Mouse (Mus musculus) MN1 (cell line): ENCODE data around the gene Zfp804a.

Source experiments
- DNase-seq: peaks from one replicate; pipeline ENCODE4 v3.0.0-alpha.2; 2016; ENCODE audit warnings: low spot score

Gene Zfp804a

DNA sequence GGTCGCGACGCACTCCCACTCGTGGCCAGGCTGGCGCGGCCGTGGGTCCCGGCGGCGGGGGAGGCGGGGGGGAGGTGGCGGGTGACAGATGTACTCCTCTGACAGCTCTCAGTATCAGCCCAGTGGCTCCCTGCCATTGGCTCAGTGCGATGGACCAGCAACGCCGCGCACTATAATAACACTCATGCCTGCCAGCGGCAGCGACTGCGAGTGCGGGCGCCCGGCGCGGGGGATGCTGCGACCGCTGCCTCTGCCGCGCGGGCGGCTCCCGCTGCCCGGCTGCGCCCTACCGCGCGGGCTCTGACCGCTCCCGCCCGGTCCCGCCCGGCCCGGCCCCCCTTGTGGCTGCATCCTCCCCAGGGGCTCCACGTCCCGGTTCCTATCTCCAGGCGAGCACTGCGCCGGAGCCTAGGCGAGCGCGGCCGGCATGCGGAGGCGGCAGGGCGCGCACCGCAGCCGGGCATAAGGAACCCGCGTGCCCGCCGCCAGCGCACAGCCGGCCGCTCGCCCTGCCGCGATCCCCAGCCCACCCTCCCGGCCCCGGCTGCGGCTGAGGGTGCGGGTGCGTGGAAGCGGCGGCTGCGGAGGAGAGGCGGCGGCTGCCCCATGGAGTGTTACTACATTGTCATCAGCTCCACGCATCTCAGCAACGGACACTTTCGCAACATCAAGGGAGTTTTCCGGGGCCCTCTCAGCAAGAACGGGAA, at the start of gene Zfp804a:
TSS of gene Zfp804a (plus strand) at position 38 of the 707 bp plus-strand sequence.
- DNase-seq: no peak

GRCm38 (mm10) chr2:82051635-82052034, 1.4 kb upstream of the Zfp804a start:
- no peak for DNase-seq

DNA sequence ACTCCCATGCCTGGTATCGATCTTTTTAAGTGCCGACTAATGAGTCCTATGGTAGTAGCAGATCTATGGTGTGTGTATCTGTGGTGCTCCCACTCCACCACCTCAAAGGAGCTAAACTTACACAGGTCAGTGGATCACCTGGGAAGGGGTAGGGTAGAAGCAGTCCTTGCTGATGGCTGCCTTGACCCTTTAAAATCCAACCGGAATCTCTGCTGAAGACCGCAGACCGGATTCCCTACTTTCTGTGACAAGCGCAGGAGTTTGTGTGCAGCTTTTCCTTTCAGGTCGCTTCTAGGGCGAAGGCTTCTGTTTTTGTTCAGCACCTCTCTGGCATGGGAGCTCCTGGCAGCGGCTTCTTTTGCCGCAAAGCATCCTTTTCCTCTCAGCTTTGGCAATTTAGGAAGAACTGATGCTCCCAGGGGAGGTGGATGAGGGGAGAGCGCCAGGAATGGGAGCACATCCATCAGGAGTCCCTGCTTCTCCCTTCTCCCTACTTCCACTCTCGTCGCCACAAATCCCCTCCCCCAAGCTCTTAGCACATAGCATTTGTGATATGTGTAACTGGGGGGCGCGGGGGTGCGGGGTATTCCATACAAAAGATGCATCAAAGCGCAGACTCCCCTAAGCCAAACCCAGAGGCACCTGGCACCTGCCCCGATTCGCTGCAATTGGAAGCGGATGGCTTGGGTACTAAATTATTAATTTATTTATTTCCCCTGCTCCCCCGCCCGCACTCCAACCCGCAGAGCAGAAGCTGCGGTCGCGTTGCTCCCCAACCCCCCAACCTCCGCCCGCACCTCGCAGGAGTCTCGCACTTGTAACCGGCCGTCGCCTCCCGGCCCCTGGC, 461 bp upstream of the Zfp804a start:
- DNase-seq: no peak

GRCm38 (mm10) chr2:82054446-82054845, 1.4 kb downstream of the Zfp804a start:
- no peak for DNase-seq

DNA sequence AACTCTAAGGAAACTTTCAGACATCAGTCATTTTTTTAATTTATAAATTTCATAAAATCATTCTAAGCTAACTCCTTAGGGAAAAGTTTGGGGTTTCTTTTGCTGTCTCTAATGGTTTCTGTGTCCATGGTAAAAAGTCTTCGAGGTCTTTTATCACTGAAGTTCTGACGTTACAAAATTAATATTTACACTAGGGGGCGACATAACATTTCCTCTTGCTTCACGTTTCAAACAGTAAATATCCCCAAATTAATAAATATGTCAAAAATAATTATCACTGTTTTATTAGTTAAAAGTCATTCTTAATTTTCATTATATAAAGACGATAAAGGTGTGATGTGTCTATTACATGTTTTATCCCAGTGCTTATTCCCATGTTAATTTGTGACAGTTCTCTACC, 11.6 kb downstream of the Zfp804a start:
- no peak for DNase-seq

GRCm38 (mm10) chr2:82067912-82068311, 14.9 kb downstream of the Zfp804a start:
- no peak for DNase-seq

GRCm38 (mm10) chr2:82069172-82069571, 16.1 kb downstream of the Zfp804a start:
- DNase-seq: no peak

GRCm38 (mm10) chr2:82076883-82077282, 23.9 kb downstream of the Zfp804a start:
- DNase-seq: no peak

- no peak for DNase-seq
Observed at GRCm38 (mm10) chr2:82078287-82078994, 25.4 kb downstream of the Zfp804a start.

DNA sequence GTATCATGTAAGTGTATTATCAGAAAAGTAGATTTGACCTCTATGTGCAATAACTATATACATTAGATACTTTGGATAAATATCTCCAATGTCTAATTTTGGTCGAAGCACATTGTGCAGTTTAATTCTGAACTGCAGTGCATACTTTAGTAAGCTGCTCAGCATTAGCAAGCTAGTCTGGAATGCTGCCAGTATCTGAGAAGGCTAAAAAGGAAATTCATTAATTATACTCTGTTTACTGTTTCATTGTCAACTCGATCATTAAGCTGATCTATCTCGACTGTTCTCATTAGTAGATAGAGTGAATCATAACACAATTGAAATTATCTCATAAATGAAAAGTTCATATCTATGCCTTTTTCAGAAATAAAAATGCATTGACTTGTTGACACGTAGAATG, 27.7 kb downstream of the Zfp804a start:
- DNase-seq: no peak

- no peak for DNase-seq
Observed at GRCm38 (mm10) chr2:82113148-82113547, 60.1 kb downstream of the Zfp804a start.

DNA sequence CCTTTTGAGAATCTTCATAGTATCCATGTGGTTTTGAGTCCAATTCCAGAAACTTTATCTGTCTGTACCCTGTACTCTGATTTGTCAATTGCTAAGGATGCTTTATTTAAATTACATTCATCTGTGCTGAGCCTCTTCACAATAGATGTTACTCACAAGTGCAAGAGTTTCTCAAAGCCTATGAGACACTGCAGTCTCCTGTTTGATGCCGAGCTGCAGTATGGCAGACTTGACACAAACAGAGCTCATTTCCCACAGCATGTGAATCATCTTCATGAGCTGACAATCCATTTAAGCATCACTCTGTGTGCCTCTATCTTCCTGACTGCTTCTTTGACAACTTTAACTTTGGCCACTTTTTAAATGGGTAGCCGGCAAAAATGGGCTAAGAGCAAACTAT, 60.6 kb downstream of the Zfp804a start:
- no peak for DNase-seq

DNA sequence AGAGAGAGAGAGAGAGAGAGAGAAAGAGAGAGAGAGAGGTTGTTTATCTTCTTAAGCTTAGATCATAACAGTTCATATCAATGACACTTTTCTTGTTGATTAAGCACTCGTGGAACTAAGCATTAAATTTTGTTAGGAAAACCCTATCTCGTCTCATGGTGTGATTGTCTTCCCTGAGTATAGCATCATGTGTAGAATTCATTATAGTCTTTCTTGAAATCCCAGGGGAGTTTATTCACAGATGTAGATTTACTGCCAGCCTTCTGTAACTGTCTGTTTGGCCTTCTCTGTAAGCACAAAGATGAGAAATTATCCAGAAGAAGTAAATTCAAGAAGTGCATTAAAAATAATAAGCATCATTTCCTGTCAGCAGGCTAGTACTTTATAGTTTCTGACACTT, 66.6 kb downstream of the Zfp804a start:
- no peak for DNase-seq

DNA sequence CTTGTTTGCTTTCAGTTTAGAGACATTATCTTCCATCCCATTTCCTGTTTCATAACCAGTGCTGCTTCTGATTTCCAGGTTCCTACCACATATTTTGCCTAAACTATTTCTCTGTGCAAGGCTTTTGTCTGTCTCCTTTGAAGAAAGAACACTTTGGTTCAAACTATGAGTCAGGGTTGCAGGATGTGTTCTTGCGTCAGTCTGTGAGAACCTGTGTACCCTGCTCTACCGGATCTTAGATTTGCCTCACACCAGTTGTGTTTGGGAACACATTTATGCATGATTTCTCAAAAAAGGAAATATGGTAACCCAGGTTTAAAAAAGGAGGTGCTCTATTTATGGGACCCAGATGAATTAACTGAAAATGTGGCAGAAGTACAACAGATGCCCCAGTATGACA, 125.7 kb downstream of the Zfp804a start:
- DNase-seq: no peak

- DNase-seq: no peak
Observed at GRCm38 (mm10) chr2:82181010-82181409, 128.0 kb downstream of the Zfp804a start.

- DNase-seq: no peak
Observed at GRCm38 (mm10) chr2:82199901-82200300, 146.9 kb downstream of the Zfp804a start.

- no peak for DNase-seq
Observed at GRCm38 (mm10) chr2:82200616-82201015, 147.6 kb downstream of the Zfp804a start.

DNA sequence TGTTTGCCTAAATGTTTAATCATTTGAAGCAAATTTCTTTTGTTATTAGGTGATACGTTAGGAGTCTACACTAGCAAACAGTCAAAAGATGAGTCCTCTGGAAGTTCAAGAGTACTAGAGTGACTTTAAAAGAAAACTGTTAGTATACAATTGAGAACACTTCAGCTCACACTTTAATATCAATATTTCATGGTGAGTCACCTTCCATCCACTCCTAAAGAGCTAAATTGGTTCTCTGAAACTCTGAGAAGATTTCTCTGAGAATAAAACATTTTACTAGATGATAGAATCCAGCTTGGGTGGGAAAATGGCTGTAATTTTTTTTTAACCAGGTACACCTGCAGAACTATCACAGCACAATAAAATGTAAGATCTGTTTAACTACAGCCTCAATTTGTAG, 157.6 kb downstream of the Zfp804a start:
- no peak for DNase-seq

GRCm38 (mm10) chr2:82211972-82212371, 158.9 kb downstream of the Zfp804a start:
- no peak for DNase-seq

DNA sequence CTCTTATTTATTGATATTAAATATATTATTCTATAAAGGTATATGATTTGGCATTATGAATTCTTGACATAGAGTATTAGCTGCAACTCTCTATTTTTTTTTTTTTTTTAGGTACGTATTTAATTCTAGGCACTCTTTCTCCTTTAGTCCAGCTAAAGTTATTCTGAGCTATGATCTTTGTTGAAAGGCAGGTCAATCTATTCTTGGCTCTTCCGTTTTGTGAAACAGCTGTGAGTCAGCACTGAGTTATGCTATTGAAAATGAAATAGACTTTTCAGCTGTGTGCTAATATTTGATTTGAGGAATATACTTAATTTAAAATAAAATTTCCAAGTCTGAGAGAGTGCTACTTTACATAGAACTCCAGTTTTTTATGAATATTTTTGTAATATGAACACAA, 164.9 kb downstream of the Zfp804a start:
- DNase-seq: no peak

DNA sequence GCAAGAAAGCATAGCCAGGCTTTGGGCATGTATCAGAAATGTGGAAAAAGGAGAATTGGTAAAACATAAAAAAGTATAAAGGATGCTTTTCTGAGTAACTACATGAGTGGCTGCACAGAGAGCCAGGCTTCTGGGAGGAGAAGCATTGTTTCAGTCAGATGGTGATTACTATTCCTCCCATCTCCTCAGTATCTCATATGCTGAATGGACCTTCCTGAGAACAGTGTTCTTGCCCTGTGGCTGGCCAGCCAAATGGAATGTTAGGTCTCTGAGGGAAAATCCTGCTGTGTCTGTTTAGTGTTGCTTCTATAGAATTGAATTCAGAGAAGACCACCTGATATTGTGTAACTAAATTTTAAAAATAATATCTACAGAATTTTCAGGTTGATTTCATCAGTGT, 193.0 kb downstream of the Zfp804a start:
- DNase-seq: no peak

GRCm38 (mm10) chr2:82246902-82247522, 194.0 kb downstream of the Zfp804a start:
- no peak for DNase-seq
